Mouse (Mus musculus) ES-Bruce4 (cell line): Measurements from ENCODE around the gene Mettl7a1. TPM values are rescaled to one million over a fixed set of nuclear protein-coding genes. Genes with fewer than 3 reads are reported as not detected.
"Not testable (repeated sequence)": the region's sequence is repeated elsewhere in the genome, so short reads cannot be mapped to it uniquely, and the experiment has no call there.

Experiments used
- H3K27ac ChIP-seq: 2 replicates; pipeline ENCODE4 v1.5.1; 2012; ENCODE audit warnings: low read length, inconsistent platforms; ENCODE audit not compliant: insufficient read depth
- H3K27me3 ChIP-seq: 2 replicates; pipeline ENCODE4 v1.6.1; 2012; ENCODE audit warnings: mild to moderate bottlenecking, low read length, inconsistent platforms; ENCODE audit not compliant: control insufficient read depth, poor library complexity, insufficient read depth, severe bottlenecking
- H3K36me3 ChIP-seq: 2 replicates; pipeline ENCODE4 v1.6.1; 2012; ENCODE audit warnings: inconsistent platforms, mild to moderate bottlenecking, low read length, moderate library complexity; ENCODE audit not compliant: control insufficient read depth, poor library complexity, insufficient read depth, severe bottlenecking
- H3K4me1 ChIP-seq: one replicate; pipeline ENCODE4 v1.8.1; 2011; ENCODE audit warnings: low read length; ENCODE audit not compliant: control insufficient read depth, insufficient read depth
- H3K4me3 ChIP-seq: 2 replicates; pipeline ENCODE4 v1.5.1; 2011; ENCODE audit warnings: low read depth, mild to moderate bottlenecking, low read length
- H3K9ac ChIP-seq: 2 replicates; pipeline ENCODE4 v1.6.1; 2012; ENCODE audit warnings: low read depth, mild to moderate bottlenecking, inconsistent platforms; ENCODE audit not compliant: poor library complexity, severe bottlenecking
- H3K9me3 ChIP-seq: replicated peaks from 2 replicates; pipeline ENCODE4 v1.6.1; 2012; ENCODE audit warnings: mild to moderate bottlenecking, low read length, inconsistent platforms; ENCODE audit not compliant: control insufficient read depth, poor library complexity, insufficient read depth, severe bottlenecking
- CTCF ChIP-seq: IDR thresholded peaks from one replicate; pipeline ENCODE4 v1.8.1; 2011; ENCODE audit warnings: low read depth, low read length
- EP300 ChIP-seq: IDR thresholded peaks from 2 replicates; pipeline ENCODE4 v1.6.1; 2011; ENCODE audit warnings: low read depth, low read length; ENCODE audit not compliant: insufficient read depth
- POLR2A ChIP-seq: IDR thresholded peaks from one replicate; pipeline ENCODE4 v1.8.1; 2011; ENCODE audit warnings: low read length; ENCODE audit not compliant: insufficient read depth
- polyA plus RNA-seq: library from polyadenylated mRNA; stranded (reverse); fragments of >200 nt; gene quantifications from 2 replicates; pipeline ENCODE4 v1.2.4, GENCODE M21; 2011; ENCODE audit warnings: low read depth; ENCODE audit not compliant: missing spikeins, insufficient read depth, insufficient read length

Mettl7a1 gene
- polyA plus RNA-seq, 1 experiment = 9.7 TPM

- no peak overlapping the region for H3K27ac ChIP-seq
- no peak overlapping the region for H3K9ac ChIP-seq
- H3K36me3 ChIP-seq = no peaks in the 10 kb centered on the region
- no peaks in the 10 kb centered on the region for H3K27me3 ChIP-seq
- no peaks in the 10 kb centered on the region for H3K4me1 ChIP-seq
- H3K4me3 ChIP-seq = no peak overlapping the region
- no peaks in the 10 kb centered on the region for H3K9me3 ChIP-seq
- TF ChIP-seq EP300 (no peak), CTCF (no peak), POLR2A (no peak)
Measured at GRCm38 (mm10) chr15:100345484-100345883, 41.5 kb downstream of the Mettl7a1 start.

- no peak for TF ChIP-seq POLR2A
- no peak for TF ChIP-seq EP300
- TF ChIP-seq CTCF = no peak
- Histone ChIP-seq H3K27ac (no peak overlapping the region), H3K9ac (peak overlapping the region; percentile 68)
Measured at GRCm38 (mm10) chr15:100346761-100347160, 42.8 kb downstream of the Mettl7a1 start.

GRCm38 (mm10) chr15:100349496-100349895, 45.6 kb downstream of the Mettl7a1 start:
- no peaks in the 10 kb centered on the region for H3K9me3 ChIP-seq
- no peak overlapping the region for H3K9ac ChIP-seq
- no peak overlapping the region for H3K27ac ChIP-seq
- no peak for TF ChIP-seq POLR2A
- no peak for TF ChIP-seq EP300
- H3K4me3 ChIP-seq = no peak overlapping the region
- H3K36me3 ChIP-seq = no peaks in the 10 kb centered on the region
- H3K27me3 ChIP-seq = no peaks in the 10 kb centered on the region
- no peaks in the 10 kb centered on the region for H3K4me1 ChIP-seq

More at GRCm38 (mm10) chr15:100346761-100347160, 42.8 kb downstream of the Mettl7a1 start:
- Histone ChIP-seq H3K27me3 (no peaks in the 10 kb centered on the region), H3K9me3 (no peaks in the 10 kb centered on the region), H3K4me3 (peak overlapping the region; percentile 59), H3K36me3 (no peaks in the 10 kb centered on the region), H3K4me1 (no peaks in the 10 kb centered on the region)

GRCm38 (mm10) chr15:100351501-100352060, 47.6 kb downstream of the Mettl7a1 start:
- no peak overlapping the region for H3K9ac ChIP-seq
- no peak overlapping the region for H3K27ac ChIP-seq
- no peaks in the 10 kb centered on the region for H3K36me3 ChIP-seq
- H3K27me3 ChIP-seq = no peaks in the 10 kb centered on the region
- H3K4me3 ChIP-seq = no peak overlapping the region
- H3K9me3 ChIP-seq = no peaks in the 10 kb centered on the region
- TF ChIP-seq CTCF (no peak), EP300 (no peak), POLR2A (no peak)
- H3K4me1 ChIP-seq = no peaks in the 10 kb centered on the region

GRCm38 (mm10) chr15:100352711-100353250, 48.8 kb downstream of the Mettl7a1 start, which contains the start of the genes Methig1 and Mettl7a2:
Gene Methig1, plus strand, starts transcription at chr15:100353149.
Gene Mettl7a2, plus strand, starts transcription at chr15:100353200.
- Histone ChIP-seq H3K9ac (no peak within 1 kb of the TSS), H3K4me1 (no peaks in the 10 kb centered on the region), H3K4me3 (0 out of 2 replicates have a peak within 1 kb of the TSS, but pooled peaks have one; percentile 23), H3K9me3 (no peaks in the 10 kb centered on the region), H3K27me3 (no peaks in the 10 kb centered on the region), H3K36me3 (no peaks in the 10 kb centered on the region), H3K27ac (no peak within 1 kb of the TSS)
- no peak for TF ChIP-seq EP300
- no peak for TF ChIP-seq POLR2A
- no peak for TF ChIP-seq CTCF

GRCm38 (mm10) chr15:100353399-100353798, 49.5 kb downstream of the Mettl7a1 start:
- not testable (repeated sequence) for H3K27me3 ChIP-seq, H3K36me3 ChIP-seq, H3K4me1 ChIP-seq, H3K4me3 ChIP-seq, H3K27ac ChIP-seq, H3K9me3 ChIP-seq, H3K9ac ChIP-seq
